Mouse (Mus musculus): ENCODE results near the gene Ets2.
"Not testable (repeated sequence)": the region's sequence is repeated elsewhere in the genome, so short reads cannot be mapped to it uniquely, and the experiment has no call there.

The Ets2 gene

DNA sequence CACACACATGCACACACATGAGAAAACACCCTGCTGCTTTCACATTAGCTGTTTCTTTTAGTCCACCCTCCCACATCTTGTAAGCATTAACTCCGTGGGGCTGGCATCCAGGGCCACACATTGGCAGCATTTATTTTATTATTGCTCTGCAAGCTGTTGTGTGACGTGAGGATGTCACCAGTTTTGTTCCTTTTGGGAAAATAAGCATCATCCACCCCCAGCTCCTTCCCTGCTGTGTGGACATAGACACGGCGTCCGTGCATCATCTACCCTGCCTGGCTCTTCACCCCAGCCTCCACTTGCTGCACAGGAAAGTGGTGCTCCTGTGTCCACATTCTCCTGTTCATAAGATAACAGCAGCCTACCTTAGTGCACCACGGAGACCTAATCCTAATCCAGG is 27.9 kb downstream of the Ets2 start:
- DNase-seq (ENCODE audit: extremely low read depth, low read depth, low spot score), result no peak

DNA sequence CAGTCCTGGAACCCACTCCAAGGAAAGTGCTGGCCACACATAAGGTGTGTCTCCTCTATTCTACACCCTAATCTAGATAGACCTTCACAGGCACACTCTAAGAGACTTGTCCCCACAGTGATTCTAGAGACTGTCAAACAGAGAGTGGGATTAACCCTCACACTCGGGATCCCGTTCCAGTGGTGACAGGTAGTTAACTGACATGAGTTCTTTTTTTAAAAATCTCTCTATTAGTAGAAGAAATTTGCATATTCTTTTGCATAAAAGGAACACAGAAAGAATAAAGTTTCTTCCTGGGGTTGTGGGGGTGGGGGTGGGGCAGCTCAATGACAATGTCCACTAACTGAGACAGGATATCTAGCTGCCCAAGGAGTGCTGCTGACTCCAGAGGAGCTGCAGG is 32.9 kb downstream of the Ets2 start:
- no peak for DNase-seq (ENCODE audit: extremely low read depth, low read depth, low spot score)

DNA sequence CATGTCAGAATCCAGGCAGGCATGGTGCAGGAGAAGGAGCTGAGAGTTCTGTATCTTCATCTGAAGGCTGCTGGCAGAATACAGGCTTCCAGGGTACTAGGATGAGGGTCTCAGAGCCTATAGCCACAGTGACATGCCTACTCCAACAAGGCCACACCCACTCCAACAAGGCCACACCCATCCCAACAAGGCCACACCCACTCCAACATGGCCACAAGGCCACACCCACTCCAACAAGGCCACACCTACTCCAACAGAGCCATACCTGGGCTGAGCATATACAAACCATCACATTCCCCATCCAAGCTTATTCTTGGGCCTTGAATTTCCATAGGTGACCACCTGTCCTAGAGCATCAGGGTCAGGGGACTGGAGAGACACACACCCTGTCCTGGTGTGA is 34.2 kb downstream of the Ets2 start:
- DNase-seq (ENCODE audit: extremely low read depth, low read depth, low spot score), result no peak

DNA sequence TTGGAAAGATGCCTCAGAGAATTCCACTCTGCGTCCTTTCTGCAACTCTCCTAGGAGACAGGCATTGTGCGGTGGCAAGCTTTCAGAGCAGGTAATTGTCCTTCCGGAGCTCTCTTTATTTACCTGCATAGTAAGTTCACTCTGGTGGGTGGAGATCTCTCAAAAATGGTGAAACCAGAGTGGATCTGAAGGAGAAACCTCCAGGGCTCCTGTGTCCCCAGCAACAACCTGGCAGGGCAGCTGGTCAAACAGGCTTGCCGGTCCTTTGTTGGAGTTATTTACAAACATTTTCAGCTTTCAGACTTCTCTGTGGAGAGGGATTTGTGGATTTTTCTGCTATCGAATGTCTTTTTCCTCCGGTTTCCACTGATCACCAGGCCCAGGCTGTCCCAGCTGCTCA is 34.6 kb downstream of the Ets2 start:
- no peak for DNase-seq (ENCODE audit: extremely low read depth, low read depth, low spot score)

DNA sequence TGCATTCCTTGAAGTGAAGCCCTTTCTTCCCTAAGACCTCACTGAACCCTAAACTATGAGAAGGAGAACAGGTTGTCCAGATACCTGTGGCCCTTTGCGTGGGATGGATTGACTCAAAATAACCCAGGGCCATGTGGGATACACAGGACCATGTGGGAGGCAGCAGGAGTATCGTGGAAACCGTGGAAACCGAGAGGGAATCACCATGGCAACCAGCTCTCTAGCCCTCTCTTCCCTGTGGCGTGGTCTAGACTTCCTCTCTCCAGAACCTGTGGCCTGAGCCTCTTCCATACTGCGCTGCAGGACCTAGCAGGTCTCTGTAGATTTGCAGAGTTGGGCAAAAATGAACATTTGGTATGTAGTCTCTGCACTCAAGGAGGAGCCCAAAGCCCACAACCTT is 37.6 kb downstream of the Ets2 start:
- no peak for DNase-seq (ENCODE audit: extremely low read depth, low read depth, low spot score)

DNA sequence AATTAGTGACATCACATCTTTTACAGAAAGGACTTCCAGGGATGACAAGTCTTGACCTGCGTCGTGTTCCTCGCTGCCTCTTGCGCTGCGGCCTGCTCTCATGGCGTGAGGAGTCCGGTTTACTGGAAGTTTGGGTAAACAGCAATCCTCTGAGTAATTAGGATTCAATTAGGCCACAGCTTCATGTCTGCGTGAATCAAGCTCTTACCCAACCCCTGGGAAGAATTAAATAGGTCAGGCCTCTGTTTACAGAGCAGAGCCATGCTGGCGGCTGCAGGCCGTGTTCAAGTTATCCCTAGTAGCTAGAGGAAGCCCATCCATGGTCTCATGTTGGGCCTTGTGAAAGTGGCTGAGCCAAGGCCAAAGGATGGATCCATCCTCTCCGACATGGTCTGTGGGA is 39.5 kb downstream of the Ets2 start:
- DNase-seq (ENCODE audit: extremely low read depth, low read depth, low spot score), result no peak

DNA sequence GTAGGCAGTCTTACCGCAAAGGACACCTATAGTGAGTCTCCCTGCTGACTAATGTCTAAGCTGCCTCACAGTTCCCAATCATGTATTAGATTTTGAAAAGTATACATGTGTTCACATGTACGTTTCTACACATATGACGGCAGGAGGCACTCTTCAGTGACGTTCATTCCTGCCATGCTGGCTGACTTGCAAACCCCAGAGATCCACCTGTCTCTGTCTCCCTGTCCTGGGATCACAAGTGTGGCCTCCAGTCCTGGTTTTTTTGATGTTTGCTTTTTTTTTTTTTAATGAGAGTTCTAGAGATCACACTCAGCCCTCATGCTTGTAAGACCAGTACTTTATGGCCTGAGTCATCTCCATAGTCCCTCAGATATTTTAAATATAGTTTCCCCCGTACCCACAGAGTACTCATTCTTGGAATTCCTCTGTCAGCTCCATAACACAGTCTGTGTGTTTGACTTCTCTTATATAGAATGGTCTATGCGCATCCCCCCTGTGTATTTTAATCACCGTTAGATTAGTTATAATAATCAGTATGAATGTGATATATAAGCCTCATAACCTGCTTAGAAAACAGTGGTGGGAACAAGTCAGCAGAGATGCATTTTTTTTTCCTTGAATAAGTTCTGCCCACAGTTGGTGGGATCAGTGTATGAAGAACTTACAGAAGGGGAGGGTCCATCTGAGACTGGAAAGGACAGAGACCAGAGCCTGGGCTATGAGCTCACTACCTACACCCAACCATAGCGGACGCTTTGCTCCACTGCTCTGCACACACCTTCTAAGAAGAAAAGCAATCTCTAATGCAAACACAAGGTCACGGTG is 40.3 kb downstream of the Ets2 start:
- DNase-seq (ENCODE audit: extremely low read depth, low read depth, low spot score), result no peak

DNA sequence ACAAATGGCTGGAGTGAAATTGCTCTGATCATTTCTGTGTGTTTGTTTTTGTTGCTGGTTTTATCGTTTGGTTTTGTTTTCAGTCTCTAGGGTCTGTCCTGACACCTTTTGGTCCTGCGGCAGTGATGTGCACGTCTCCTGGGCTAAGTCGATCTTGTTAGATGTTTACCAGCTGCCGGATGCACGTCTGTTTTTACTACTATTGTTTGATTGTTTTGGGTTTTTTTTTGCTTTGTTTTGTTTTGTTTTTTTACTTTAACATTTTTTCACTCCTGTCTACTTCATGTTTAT is 40.8 kb downstream of the Ets2 start:
- no peak for DNase-seq (ENCODE audit: extremely low read depth, low read depth, low spot score)

DNA sequence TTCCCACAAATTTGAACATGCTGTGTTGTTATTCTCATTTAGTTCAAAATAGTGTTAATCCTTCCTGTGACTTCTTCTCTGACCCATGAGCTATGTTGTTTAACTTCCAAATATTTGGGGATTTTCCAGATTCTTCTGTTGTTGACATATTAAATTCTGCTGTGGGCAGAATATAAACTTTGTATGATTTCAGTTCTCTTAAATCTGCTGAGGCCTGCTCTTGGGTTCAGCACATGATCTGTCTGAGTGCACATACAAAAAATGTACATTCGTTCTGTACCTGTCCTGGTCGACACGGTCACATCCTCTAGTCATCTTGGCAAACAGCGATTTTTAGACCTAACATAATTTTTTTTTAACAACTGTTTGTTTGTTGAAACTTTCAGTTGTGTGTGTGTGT is 41.2 kb downstream of the Ets2 start:
- no peak for DNase-seq (ENCODE audit: extremely low read depth, low read depth, low spot score)

DNA sequence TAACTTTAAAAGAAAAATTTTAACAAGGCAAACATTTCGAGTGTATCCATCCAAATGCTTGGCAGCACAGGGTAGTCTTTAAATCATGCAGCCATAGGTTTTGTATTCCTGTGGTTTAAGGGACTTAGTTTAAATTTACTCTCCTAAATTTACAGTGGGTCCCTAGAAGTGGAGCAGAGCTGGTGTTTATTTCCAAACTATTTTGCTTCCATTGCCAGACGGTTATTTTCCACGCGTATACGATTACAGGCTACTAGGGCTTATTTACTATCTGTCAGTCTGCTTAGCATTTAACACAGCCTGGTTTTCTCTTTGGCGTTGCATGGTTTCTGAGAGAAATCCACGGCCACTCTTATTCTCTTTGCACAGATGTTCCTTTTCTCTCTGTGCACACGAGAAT is 42.9 kb downstream of the Ets2 start:
- no peak for DNase-seq (ENCODE audit: extremely low read depth, low read depth, low spot score)

DNA sequence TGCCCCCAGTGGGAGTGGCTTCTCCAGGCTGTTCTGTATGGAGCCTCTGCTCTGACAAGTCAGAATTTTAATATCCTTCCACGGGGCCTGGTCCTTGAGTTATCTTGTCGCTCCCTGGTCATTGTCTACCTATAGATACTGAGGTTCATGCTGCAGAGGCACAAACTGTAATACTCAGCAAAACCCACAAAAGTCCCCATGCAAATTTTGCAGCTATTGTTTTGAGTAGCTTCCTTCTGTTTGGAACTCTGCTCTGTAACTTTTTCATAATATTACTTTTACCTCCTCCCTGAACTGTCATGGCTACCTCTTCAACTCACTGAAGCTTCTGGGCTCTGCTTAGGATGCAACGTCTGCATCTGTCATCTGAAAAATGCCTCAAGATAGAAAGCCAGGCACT is 43.8 kb downstream of the Ets2 start:
- no peak for DNase-seq (ENCODE audit: extremely low read depth, low read depth, low spot score)

DNA sequence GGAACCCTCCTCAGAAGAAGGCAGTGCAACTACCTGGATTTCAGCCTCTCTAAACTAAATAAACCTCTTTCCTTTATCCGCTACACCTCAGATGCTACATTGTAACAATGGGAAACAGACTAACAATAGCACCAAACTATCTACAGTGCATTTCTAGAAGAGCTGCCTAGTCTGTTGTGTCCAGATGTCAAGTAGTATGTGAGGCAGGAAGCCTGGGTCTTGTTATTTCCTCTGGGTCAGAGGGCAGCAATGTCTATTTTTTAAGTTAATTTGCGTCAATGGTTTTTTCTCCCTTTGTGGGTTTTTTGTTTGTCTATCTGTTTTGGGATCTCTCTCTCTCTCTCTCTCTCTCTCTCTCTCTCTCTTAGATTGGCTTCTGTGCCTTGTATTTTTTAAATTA is 44.7 kb downstream of the Ets2 start:
- no peak for DNase-seq (ENCODE audit: extremely low read depth, low read depth, low spot score)

DNA sequence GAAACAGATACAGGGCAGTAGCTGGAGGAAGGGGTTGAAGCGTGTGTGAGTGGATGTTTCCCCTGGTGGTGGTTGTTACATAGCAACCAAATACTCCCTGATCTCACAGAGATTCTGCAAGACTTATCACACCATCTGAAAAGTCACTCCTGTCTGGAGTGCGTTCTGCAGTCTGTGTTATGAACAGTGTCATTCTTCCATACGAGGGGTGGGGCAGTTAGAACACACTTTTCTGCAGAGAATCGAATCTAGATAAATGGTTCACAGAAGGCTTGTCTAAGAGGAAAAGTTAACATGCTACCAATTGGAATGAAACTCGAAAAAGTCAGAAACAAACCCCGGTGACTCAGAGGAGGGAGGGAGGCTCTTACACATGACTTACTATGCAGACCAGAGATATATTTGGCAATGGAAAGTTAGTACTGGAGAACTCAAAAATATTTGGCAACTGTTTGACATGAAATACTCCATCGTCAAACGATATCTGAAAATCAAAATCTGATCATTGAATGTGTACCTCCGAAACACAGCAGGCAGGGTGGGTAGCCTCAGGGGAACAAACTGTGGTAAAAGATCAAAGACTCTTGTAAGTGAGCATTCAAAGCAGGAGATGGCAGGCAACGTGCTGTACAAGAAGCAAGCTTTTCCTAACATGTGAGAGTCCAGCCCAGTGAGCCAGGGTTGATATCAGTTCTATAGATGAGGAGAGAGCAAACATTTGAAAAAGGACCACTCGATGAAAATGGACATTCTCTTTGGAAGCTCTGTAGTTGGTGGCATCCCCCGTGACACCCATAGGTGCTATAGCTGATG is 47.6 kb downstream of the Ets2 start:
- DNase-seq (ENCODE audit: extremely low read depth, low read depth, low spot score), result no peak

DNA sequence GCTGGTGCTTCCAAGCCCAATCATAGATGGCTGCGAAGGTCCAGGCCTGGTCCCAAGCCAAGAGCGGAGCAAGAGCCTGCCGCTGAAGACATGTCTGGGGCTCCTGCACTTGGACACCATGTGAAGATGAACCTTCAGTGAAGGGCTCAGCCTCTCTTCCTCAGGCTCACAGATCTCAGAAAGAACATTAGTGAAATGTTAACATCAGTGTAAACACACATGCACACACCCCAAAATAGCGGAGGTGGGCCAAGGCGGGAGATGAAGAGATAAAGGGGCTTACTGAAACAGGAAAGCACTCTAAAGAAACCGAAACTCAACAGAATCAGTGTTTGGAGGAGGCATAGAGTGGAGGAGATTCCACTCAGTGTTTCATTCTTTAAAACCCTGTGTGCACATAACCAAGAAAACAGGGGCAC is 48.3 kb downstream of the Ets2 start:
- DNase-seq (ENCODE audit: extremely low read depth, low read depth, low spot score), result no peak

DNA sequence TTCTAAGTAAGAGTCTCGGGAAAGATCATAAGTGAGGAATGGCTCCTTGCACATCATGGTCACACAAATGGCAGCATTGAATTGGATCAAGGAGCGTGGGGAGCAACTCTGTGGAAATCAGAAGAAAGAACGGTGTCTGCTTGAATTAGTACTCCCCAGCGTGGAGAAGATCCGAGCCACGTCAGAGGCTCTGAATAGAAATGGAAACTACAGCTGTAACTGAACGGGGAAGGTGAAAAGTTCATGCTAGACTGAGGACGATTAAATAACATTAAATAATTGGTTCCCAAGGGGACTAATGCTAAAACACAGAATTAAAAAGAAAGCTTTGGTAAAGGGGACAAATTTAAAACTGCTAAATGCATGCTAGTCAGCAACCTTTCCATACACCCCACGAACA is 50.6 kb downstream of the Ets2 start:
- no peak for DNase-seq (ENCODE audit: extremely low read depth, low read depth, low spot score)

DNA sequence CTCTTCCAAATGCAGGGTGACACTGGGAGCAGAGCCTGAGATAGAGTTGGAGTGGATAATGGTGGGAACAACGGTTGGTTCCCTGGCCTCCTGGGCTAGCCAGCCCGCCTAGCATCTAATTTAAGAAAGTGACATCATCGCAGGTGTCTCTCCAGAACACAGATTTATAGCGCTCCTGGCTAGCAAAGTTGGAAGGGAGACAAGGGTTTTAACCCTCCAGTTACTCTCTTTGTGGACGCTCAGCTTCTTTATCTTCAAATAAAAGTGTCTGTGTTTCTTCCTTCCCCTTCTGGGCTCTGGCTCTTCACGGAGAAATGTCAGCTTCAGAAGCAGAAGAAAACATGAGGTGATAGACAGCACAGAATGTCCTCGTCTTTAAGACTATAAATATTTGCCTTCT is 51.4 kb downstream of the Ets2 start:
- no peak for DNase-seq (ENCODE audit: extremely low read depth, low read depth, low spot score)

DNA sequence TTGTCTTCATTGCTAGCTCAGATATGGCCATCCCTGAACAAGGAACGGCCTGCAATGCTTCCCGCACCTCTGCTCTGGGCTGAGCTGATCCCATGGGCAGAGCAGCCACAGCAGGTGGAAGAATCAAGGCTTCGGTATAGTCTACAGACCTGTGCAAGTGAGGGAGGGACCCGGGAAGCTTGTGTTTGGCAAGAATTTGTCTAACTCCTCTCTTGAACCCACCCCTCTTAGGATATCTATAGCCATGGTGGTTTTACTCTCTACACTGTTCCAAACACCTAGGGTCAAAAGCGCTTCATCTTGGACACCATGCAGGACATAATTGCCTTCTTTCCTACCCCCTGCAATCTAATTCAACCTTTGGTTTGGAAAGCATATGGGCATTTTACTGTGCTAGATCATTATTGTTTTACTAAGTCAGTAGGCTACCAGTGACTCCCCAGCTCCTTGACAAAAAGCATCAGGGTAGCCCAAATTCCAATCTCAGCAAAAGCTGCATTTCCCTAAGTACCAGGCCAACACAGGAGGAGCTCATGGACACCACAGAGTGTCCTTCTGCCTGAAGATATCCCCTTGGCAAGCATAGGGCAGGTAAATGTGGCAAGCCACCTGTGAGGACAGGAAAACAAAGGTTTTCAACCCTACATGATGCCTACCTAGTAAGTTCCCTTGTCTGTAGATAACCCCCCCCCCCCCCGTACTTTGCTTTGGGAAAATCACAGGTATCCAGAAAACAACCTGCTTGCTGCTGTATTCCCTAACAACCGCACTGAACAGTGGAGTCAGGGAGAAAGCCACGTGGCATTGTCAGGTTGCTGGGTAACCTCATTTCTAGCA is 57.5 kb downstream of the Ets2 start:
- DNase-seq (ENCODE audit: extremely low read depth, low read depth, low spot score), result no peak

DNA sequence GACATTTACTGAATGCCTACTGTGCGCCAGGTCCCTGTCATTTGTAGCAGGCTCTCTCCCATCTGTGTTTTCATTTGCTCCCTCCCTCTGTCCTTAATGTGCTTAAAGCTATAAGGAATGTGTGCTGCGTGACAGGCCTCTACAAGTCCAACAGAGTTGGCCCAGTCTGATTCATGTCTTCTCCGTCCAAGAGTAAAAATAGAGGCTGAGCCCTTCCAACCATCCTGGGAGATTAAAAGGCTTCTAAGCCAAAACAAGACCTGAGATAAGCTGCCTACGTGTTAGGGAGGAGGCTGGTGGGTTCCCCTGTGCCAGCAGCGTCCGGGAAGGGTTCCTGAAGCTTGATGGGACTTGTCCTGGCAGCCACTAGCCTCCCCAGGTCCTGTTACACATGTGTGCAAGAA is 58.1 kb downstream of the Ets2 start:
- peak; percentile 97 for DNase-seq (ENCODE audit: extremely low read depth, low read depth, low spot score)

DNA sequence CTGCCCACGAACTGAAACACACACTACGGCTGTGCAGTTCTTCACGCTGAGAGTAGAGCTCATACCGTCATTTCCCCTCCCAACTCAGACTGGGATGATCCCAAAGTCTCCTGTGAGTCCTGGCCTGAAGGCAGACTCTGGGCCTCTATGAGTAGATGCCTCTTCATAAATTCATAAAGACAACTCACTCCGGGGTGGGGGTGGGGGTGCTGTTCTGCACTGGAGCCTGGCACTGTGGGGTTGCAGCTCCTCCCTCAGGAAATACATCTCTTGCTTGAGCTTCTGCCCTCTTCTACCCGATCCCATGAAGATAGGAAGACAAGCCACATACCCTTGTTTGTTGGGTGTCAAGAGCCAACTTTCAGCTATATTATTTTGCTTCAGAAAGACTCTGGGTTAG is 59.9 kb downstream of the Ets2 start:
- DNase-seq (ENCODE audit: extremely low read depth, low read depth, low spot score), result no peak

DNA sequence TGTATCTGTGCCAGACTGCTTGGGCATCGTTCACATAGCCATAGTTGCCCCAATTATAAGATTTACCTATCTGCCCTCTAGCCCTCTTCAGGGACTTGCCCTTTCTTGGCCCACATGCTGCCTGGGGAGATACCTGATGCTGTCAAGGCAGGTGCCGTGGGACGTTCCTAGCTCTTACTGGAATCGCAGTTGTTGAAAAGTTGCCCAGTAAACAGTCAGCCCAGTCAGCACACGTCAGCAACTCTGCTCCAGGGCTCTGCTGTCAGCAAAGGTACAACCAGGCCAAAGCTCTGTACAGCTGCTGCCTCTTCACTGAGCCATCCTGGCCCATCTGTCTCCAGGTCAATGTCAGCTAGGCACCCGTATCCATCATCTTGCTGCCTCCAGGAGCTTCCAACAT is 61.3 kb downstream of the Ets2 start:
- peak; percentile 73 for DNase-seq (ENCODE audit: extremely low read depth, low read depth, low spot score)

DNA sequence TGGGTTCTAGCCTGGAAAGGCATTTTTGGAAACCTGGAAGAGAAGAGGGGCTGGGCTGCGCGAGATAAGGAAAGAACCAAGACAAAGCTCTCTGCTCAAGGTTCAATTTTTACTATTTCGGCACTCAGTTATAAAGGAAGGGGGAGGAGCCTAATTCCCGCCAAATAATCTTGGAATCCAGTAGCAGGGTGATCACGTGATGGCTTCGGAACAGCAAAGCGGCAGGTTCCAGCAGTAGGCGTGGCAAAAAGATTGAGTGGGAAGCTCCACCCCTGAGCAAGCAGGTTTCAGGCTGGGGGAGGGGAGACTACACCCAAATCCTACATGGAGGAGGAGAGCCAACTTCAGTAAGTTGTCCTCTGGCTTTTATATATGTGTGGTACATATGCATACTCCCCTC is 62.2 kb downstream of the Ets2 start:
- not testable (repeated sequence) for DNase-seq (ENCODE audit: extremely low read depth, low read depth, low spot score)

DNA sequence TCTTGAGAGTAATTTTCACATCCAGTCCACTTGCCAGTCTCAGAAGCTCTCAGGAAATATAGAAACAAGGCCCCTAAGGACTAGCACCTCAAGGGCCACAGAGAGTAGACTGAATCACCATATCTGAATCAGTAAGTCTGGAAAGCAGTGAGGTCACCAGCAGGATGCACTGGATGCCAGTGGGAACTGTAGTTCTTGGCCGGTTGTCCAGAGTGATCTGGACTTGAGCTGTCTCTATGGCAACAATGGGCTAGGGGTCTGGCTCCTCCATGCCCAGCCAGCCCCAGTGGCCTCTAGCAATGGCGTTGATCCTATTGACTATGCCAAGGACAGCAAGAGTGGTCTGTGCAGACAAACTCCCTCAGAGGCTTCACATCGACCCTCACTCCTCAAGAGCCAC is 64.3 kb downstream of the Ets2 start:
- no peak for DNase-seq (ENCODE audit: extremely low read depth, low read depth, low spot score)
